In the genomic region with DNA sequence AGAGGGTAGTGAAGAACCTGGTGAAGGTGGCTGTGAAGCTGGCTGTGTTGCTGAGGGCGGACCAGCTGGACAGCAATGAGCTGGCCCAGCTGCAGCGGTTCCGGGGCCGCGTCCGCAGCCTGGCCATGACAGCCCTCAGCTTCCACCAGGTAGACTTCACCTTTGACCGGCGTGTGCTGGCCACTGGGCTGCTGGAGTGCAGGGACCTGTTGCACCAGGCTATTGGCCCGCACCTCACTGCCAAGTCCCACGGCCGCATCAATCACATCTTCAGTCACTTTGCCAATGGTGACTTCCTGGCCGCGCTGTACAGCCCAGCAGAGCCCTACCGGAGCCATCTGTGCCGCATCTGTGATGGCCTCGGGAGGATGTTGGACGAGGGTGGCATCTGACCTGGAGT, we compare ENCODE assay signal across 23 mouse cellular contexts. TPM values are rescaled to one million over a fixed set of nuclear protein-coding genes. Genes with fewer than 3 reads are reported as not detected.
DNase-seq lines count a peak whose midpoint lies in the region; ATAC-seq and TF ChIP-seq lines count a peak whose summit lies in the region.
"Had no signal": no experiment of that assay in that cellular context is flagged by ENCODE, and none has a peak within 500 bp of the region (broad histone marks: within the 10 kb centered on the region; RNA-seq: fewer than 3 reads in every experiment).

No protein-coding gene starts in this region.

- H3K9me3 ChIP-seq in hindbrain, embryonic 10.5 days, result no peaks in the 10 kb centered on the region
- H3K9me3 ChIP-seq in hindbrain, embryonic 12.5 days (replicated peaks), result no peaks in the 10 kb centered on the region
- no peaks in the 10 kb centered on the region for H3K9me3 ChIP-seq in liver, postnatal 0 days (ENCODE audit: low read length)
- H3K9me3 ChIP-seq in limb, embryonic 10.5 days (replicated peaks), result no peaks in the 10 kb centered on the region
- H3K9me3 ChIP-seq: embryonic facial prominence, embryonic 13.5 days; embryonic facial prominence, embryonic 15.5 days; forebrain, embryonic 13.5 days; forebrain, embryonic 15.5 days; G1E had no signal

- no peak for TF ChIP-seq CTCF in liver, postnatal 0 days (IDR thresholded peaks at IDR 0.05; ENCODE audit: low read depth)

- no peak for ATAC-seq in hindbrain, embryonic 12.5 days (ENCODE audit: low FRiP score)
- 0 out of 2 replicates have a peak, but pooled peaks have one; percentile 10 for ATAC-seq in liver, postnatal 0 days
- ATAC-seq: activated CD4-positive, CD25-positive, alpha-beta regulatory T cell, adult 4 months; CD4-positive, CD25-positive, alpha-beta regulatory T cell, adult 4 months; forebrain, embryonic 13.5 days; forebrain, embryonic 15.5 days; Patski had no signal

- no peak overlapping the region for H3K4me3 ChIP-seq in hindbrain, embryonic 10.5 days
- no peak overlapping the region for H3K4me3 ChIP-seq in hindbrain, embryonic 12.5 days
- H3K4me3 ChIP-seq in liver, postnatal 0 days (ENCODE audit: low read depth, low read length), result no peak overlapping the region
- H3K4me3 ChIP-seq in limb, embryonic 10.5 days, result no peak overlapping the region
- H3K4me3 ChIP-seq: embryonic facial prominence, embryonic 13.5 days; embryonic facial prominence, embryonic 15.5 days; forebrain, embryonic 13.5 days; forebrain, embryonic 15.5 days had no signal

- H3K9ac ChIP-seq in hindbrain, embryonic 12.5 days, result no peak overlapping the region
- no peak overlapping the region for H3K9ac ChIP-seq in liver, postnatal 0 days (replicated peaks)
- H3K9ac ChIP-seq: embryonic facial prominence, embryonic 13.5 days; embryonic facial prominence, embryonic 15.5 days; forebrain, embryonic 13.5 days; forebrain, embryonic 15.5 days had no signal

- WGBS in hindbrain, embryonic 10.5 days, result 91% methylated on average over 17 of the region's 17 CpGs
- 91% methylated on average over 17 of the region's 17 CpGs for WGBS in hindbrain, embryonic 12.5 days
- WGBS in liver, postnatal 0 days (ENCODE audit: insufficient replicate concordance), result 86% methylated on average over 17 of the region's 17 CpGs
- WGBS in limb, embryonic 10.5 days, result 92% methylated on average over 17 of the region's 17 CpGs

- no peak overlapping the region for H3K4me2 ChIP-seq in hindbrain, embryonic 12.5 days (replicated peaks)
- H3K4me2 ChIP-seq in liver, postnatal 0 days (ENCODE audit: low read depth, low read length), result no peak overlapping the region
- H3K4me2 ChIP-seq: embryonic facial prominence, embryonic 13.5 days; embryonic facial prominence, embryonic 15.5 days; forebrain, embryonic 13.5 days; forebrain, embryonic 15.5 days had no signal

- no peaks in the 10 kb centered on the region for H3K27me3 ChIP-seq in hindbrain, embryonic 10.5 days (ENCODE audit: insufficient read depth, poor library complexity, severe bottlenecking)
- no peaks in the 10 kb centered on the region; the same call in 1 of the 2 replicates for H3K27me3 ChIP-seq in hindbrain, embryonic 12.5 days
- no peaks in the 10 kb centered on the region for H3K27me3 ChIP-seq in liver, postnatal 0 days (ENCODE audit: insufficient read depth, low read length)
- H3K27me3 ChIP-seq in limb, embryonic 10.5 days (ENCODE audit: low read depth, poor library complexity, severe bottlenecking), result no peaks in the 10 kb centered on the region
- H3K27me3 ChIP-seq: CH12.LX; embryonic facial prominence, embryonic 13.5 days; embryonic facial prominence, embryonic 15.5 days; forebrain, embryonic 13.5 days; forebrain, embryonic 15.5 days; Patski had no signal

- TF ChIP-seq EP300 in liver, postnatal 0 days (IDR thresholded peaks at IDR 0.05; ENCODE audit: low read depth), result no peak

- H3K36me3 ChIP-seq in hindbrain, embryonic 10.5 days, result peaks cover 34% of the 10 kb centered on the region
- H3K36me3 ChIP-seq in hindbrain, embryonic 12.5 days, result peaks cover 23% of the 10 kb centered on the region
- H3K36me3 ChIP-seq in liver, postnatal 0 days (replicated peaks; ENCODE audit: insufficient read depth, low read length), result peaks cover 8% of the 10 kb centered on the region
- peaks cover 26% of the 10 kb centered on the region for H3K36me3 ChIP-seq in limb, embryonic 10.5 days

- DNase-seq in hindbrain, embryonic 10.5 days (ENCODE audit: low spot score), result no peak
- no peak for DNase-seq in liver, postnatal 0 days
- no peak for DNase-seq in liver
- DNase-seq in limb, embryonic 10.5 days (ENCODE audit: low spot score), result no peak
- no peak for DNase-seq in ovary, postnatal 10 days (ENCODE audit: low spot score)
- no peak for DNase-seq in left cerebral cortex, adult 18-20 months (ENCODE audit: low spot score in 2 of 2)
- DNase-seq: adrenal gland, adult 8-10 months; B cell, adult 2 months; cerebellum, adult 11-12 months; cerebellum, adult 2 months; cerebellum, adult 9-10 months; cerebellum, postnatal 25 days had no signal

- peaks cover 32% of the 10 kb centered on the region for H3K4me1 ChIP-seq in hindbrain, embryonic 10.5 days (replicated peaks)
- peaks cover 14% of the 10 kb centered on the region for H3K4me1 ChIP-seq in hindbrain, embryonic 12.5 days
- peaks cover 13% of the 10 kb centered on the region for H3K4me1 ChIP-seq in liver, postnatal 0 days (ENCODE audit: insufficient read depth)
- H3K4me1 ChIP-seq in limb, embryonic 10.5 days, result peaks cover 16% of the 10 kb centered on the region

- H3K27ac ChIP-seq in hindbrain, embryonic 10.5 days, result 0 out of 2 replicates have a peak overlapping the region, but pooled peaks have one; percentile 79
- H3K27ac ChIP-seq in hindbrain, embryonic 12.5 days, result no peak overlapping the region
- H3K27ac ChIP-seq in liver, postnatal 0 days (ENCODE audit: low read depth), result no peak overlapping the region
- 0 out of 2 replicates have a peak overlapping the region, but pooled peaks have one; percentile 42 for H3K27ac ChIP-seq in limb, embryonic 10.5 days
- H3K27ac ChIP-seq: embryonic facial prominence, embryonic 15.5 days; forebrain, embryonic 13.5 days; forebrain, embryonic 15.5 days had no signal

RNA-seq across cellular contexts. Expression of a gene that starts 9.6 kb away (rescaled TPM):
- polyA plus RNA-seq in hindbrain, embryonic 10.5 days (2016; fragmentation: Nextera tagmentation; extraction: Ambion mirVana), result 10.4 and 11.8 TPM in 2 replicates
- polyA plus RNA-seq in hindbrain, embryonic 12.5 days (2016; fragmentation: Nextera tagmentation; extraction: Ambion mirVana), result 8.4 and 8.9 TPM in 2 replicates
- 2.8 and 3.3 TPM in 2 replicates for polyA plus RNA-seq in liver, postnatal 0 days (2015; fragmentation: Nextera tagmentation; extraction: Ambion mirVana)
- 6.1 and 10.6 TPM in 2 replicates for polyA plus RNA-seq in limb, embryonic 10.5 days (2016; fragmentation: Nextera tagmentation; extraction: Ambion mirVana)
- total RNA-seq in left cerebral cortex, adult 18-20 months (2021), result 1 to 10 TPM; 6.8 to 7.9 TPM

RNA-seq across cellular contexts. Expression of a gene that starts 11.8 kb away (rescaled TPM):
- polyA plus RNA-seq in hindbrain, embryonic 10.5 days (2016; fragmentation: Nextera tagmentation; extraction: Ambion mirVana), result 70.5 and 80.6 TPM in 2 replicates
- polyA plus RNA-seq in hindbrain, embryonic 12.5 days (2016; fragmentation: Nextera tagmentation; extraction: Ambion mirVana), result 59.2 and 63.0 TPM in 2 replicates
- polyA plus RNA-seq in liver, postnatal 0 days (2015; fragmentation: Nextera tagmentation; extraction: Ambion mirVana), result 45.8 and 49.8 TPM in 2 replicates
- polyA plus RNA-seq in limb, embryonic 10.5 days (2016; fragmentation: Nextera tagmentation; extraction: Ambion mirVana), result 78.0 and 80.7 TPM in 2 replicates
- 10 to 100 TPM; 38.8 to 40.9 TPM for total RNA-seq in left cerebral cortex, adult 18-20 months (2021)

RNA-seq across cellular contexts. Expression of a gene that starts 31.7 kb away (rescaled TPM):
- 2.3 and 3.8 TPM in 2 replicates for polyA plus RNA-seq in hindbrain, embryonic 10.5 days (2016; fragmentation: Nextera tagmentation; extraction: Ambion mirVana)
- polyA plus RNA-seq in hindbrain, embryonic 12.5 days (2016; fragmentation: Nextera tagmentation; extraction: Ambion mirVana), result 9.6 and 11.2 TPM in 2 replicates
- 0.56 and 0.62 TPM in 2 replicates for polyA plus RNA-seq in liver, postnatal 0 days (2015; fragmentation: Nextera tagmentation; extraction: Ambion mirVana)
- polyA plus RNA-seq in limb, embryonic 10.5 days (2016; fragmentation: Nextera tagmentation; extraction: Ambion mirVana), result 0.88 and 1.0 TPM in 2 replicates
- total RNA-seq in left cerebral cortex, adult 18-20 months (2021), result 100 to 1,000 TPM; 116 to 117 TPM
- polyA plus RNA-seq: activated CD4-positive, CD25-positive, alpha-beta regulatory T cell, adult 4 months; CD4-positive, CD25-positive, alpha-beta regulatory T cell, adult 4 months had no signal

RNA-seq across cellular contexts. Expression of a gene that starts 46.8 kb away (rescaled TPM):
- 43.0 and 52.3 TPM in 2 replicates for polyA plus RNA-seq in hindbrain, embryonic 10.5 days (2016; fragmentation: Nextera tagmentation; extraction: Ambion mirVana)
- 38.7 and 39.2 TPM in 2 replicates for polyA plus RNA-seq in hindbrain, embryonic 12.5 days (2016; fragmentation: Nextera tagmentation; extraction: Ambion mirVana)
- 10.2 and 12.1 TPM in 2 replicates for polyA plus RNA-seq in liver, postnatal 0 days (2015; fragmentation: Nextera tagmentation; extraction: Ambion mirVana)
- polyA plus RNA-seq in limb, embryonic 10.5 days (2016; fragmentation: Nextera tagmentation; extraction: Ambion mirVana), result 44.5 and 44.8 TPM in 2 replicates
- 10 to 100 TPM; 59.7 to 69.5 TPM for total RNA-seq in left cerebral cortex, adult 18-20 months (2021)

RNA-seq across cellular contexts. Expression of a gene that starts 50.1 kb away (rescaled TPM):
- not detected in 2 replicates for polyA plus RNA-seq in hindbrain, embryonic 10.5 days (2016; fragmentation: Nextera tagmentation; extraction: Ambion mirVana)
- 0.25 and 0.27 TPM in 2 replicates for polyA plus RNA-seq in hindbrain, embryonic 12.5 days (2016; fragmentation: Nextera tagmentation; extraction: Ambion mirVana)
- polyA plus RNA-seq in liver, postnatal 0 days (2015; fragmentation: Nextera tagmentation; extraction: Ambion mirVana), result 256 and 269 TPM in 2 replicates
- polyA plus RNA-seq in limb, embryonic 10.5 days (2016; fragmentation: Nextera tagmentation; extraction: Ambion mirVana), result 0.23 TPM in 1 of 2 replicates, not detected in the other
- 1 to 10 TPM; 1.8 to 3.6 TPM for total RNA-seq in left cerebral cortex, adult 18-20 months (2021)
- total RNA-seq: CH12.LX, G1E had no signal
- polyA plus RNA-seq: CD4-positive, CD25-positive, alpha-beta regulatory T cell, adult 4 months; embryonic facial prominence, embryonic 11.5 days; forebrain, embryonic 13.5 days; G1E had no signal

Comparison
In these comparisons a context has a peak if more than half of its experiments do, and no peak if none do; other contexts are left out.
1. H3K27ac ChIP-seq: peak in hindbrain, embryonic 10.5 days (single experiment) and limb, embryonic 10.5 days (single experiment); none in hindbrain, embryonic 12.5 days (single experiment) and liver, postnatal 0 days (single experiment).